ENCODE assay signal across 8 mouse cellular contexts in the genomic region with DNA sequence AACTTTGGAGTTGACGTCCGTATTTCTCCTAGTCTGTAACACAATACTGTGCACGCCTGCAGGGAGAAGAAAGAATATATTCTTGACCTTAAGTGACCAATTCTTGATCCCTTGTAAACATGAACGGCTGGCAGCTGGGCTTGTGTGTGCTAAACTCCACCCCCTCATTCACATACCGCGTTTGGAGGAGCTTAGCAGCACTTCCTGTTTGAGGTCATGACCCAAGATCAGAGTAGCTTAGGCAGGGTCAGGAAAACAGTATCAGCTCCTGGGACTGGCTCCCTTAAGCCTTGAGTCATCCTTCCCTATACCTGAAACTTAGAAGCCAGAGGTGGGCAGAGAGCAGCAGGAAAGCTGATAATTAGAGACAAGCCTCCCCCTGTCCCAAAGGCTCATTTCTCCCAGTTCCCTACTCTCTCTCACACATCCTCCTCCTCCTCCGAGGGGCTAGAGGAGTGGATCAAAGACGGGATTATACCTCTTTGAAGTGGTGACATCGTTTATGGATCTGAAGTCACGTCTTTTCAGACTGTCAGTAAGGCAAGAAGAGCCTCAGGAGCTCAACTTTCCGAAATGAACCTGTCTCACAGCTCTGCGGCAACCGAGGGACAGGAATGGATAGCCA.
DNase-seq lines count a peak whose midpoint lies in the region; ATAC-seq lines count a peak whose summit lies in the region.

No protein-coding gene starts in this region.

- H3K9ac ChIP-seq in embryonic facial prominence, embryonic 12.5 days = no peak overlapping the region
- no peak overlapping the region for H3K9ac ChIP-seq in liver, embryonic 15.5 days

- H3K4me2 ChIP-seq in embryonic facial prominence, embryonic 12.5 days (replicated peaks) = peak overlapping the region; percentile 32
- peak overlapping the region; percentile 36 for H3K4me2 ChIP-seq in liver, embryonic 15.5 days

- WGBS in embryonic facial prominence, embryonic 12.5 days = 11% methylated on average over 13 of the region's 13 CpGs
- WGBS in liver, embryonic 15.5 days (ENCODE audit: insufficient replicate concordance) = 21% methylated on average over 13 of the region's 13 CpGs

- H3K27ac ChIP-seq in embryonic facial prominence, embryonic 12.5 days = no peak overlapping the region
- H3K27ac ChIP-seq in liver, embryonic 15.5 days (replicated peaks) = no peak overlapping the region

- H3K27me3 ChIP-seq in embryonic facial prominence, embryonic 12.5 days = no peaks in the 10 kb centered on the region
- H3K27me3 ChIP-seq in liver, embryonic 15.5 days = no peaks in the 10 kb centered on the region

- H3K36me3 ChIP-seq in embryonic facial prominence, embryonic 12.5 days = no peaks in the 10 kb centered on the region
- H3K36me3 ChIP-seq in liver, embryonic 15.5 days (replicated peaks) = no peaks in the 10 kb centered on the region

- peaks cover 15% of the 10 kb centered on the region for H3K4me1 ChIP-seq in embryonic facial prominence, embryonic 12.5 days
- peaks cover 6% of the 10 kb centered on the region; the same call in 1 of the 2 replicates for H3K4me1 ChIP-seq in liver, embryonic 15.5 days (replicated peaks)

- DNase-seq in heart, adult 11 months = peak; percentile 97
- no peak for DNase-seq in heart, postnatal 25 days (ENCODE audit: low spot score)
- peak; percentile 56 for DNase-seq in hindlimb bud, embryonic 11.5 days (ENCODE audit: extremely low spot score, low read depth, low spot score)
- DNase-seq in naive thymus-derived CD4-positive, alpha-beta T cell, adult 2 months (ENCODE audit: low read depth) = peak; percentile 61
- no peak for DNase-seq in left cerebral cortex, adult 11 months (ENCODE audit: low spot score)
- no peak for DNase-seq in layer of hippocampus, adult 11-12 months (ENCODE audit: low spot score)

- H3K9me3 ChIP-seq in embryonic facial prominence, embryonic 12.5 days = no peaks in the 10 kb centered on the region
- no peaks in the 10 kb centered on the region for H3K9me3 ChIP-seq in liver, embryonic 15.5 days (replicated peaks)

- peak; percentile 75; the same call in 1 of the 2 replicates for ATAC-seq in embryonic facial prominence, embryonic 12.5 days (ENCODE audit: insufficient number of reproducible peaks, insufficient read depth, low FRiP score, low TSS enrichment)
- peak; percentile 57 for ATAC-seq in liver, embryonic 15.5 days (ENCODE audit: insufficient read depth)

- no peak overlapping the region for H3K4me3 ChIP-seq in embryonic facial prominence, embryonic 12.5 days
- no peak overlapping the region for H3K4me3 ChIP-seq in liver, embryonic 15.5 days (replicated peaks)

- intact Hi-C loops in heart, postnatal 25 days (cut with DNase I) = loop anchor here (5.0 kb wide), 2 partner anchors 107 to 128 kb away; a partner anchor contains a TSS

Comparison
In these comparisons a context has a peak if more than half of its experiments do, and no peak if none do; other contexts are left out.
1. DNase-seq: peak in heart, adult 11 months (single experiment), hindlimb bud, embryonic 11.5 days (single experiment) and naive thymus-derived CD4-positive, alpha-beta T cell, adult 2 months (single experiment); none in heart, postnatal 25 days (single experiment), left cerebral cortex, adult 11 months (single experiment) and layer of hippocampus, adult 11-12 months (single experiment).